Mouse (Mus musculus): ENCODE measurements at regions not wholly inside any gene's neighbourhood (a gene's known extent, or its start where the extent isn't known, plus 50 kb on each side); places are given as distances from the start of the nearest gene placed in this dataset.

DNA sequence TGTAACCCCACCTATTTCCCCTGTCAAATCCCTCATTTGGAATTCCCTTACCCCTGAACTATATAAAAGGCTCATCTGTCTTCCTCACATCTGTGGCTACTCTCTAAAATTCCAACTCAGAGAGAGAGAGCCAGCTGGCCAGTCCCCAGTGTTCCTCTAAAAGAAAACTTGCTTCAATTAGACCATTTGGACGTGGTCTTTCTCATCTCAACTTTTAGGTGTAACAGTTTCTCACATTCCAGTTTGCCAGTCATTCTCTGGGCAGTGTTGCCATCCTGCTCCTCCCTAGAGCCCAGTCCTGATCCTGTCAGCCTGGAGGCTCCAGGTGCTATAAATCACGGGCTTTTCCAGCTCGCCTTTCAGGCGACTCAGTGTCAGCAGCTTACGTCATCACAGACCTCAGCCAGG, 56.3 kb upstream of the Zfp366 start:
- no peak for TF ChIP-seq CTCF (IDR thresholded peaks at IDR 0.05; ENCODE audit: borderline replicate concordance, insufficient read depth, low read length)
- TF ChIP-seq POLR2A (IDR thresholded peaks at IDR 0.05; ENCODE audit: low read depth, low read length), result no peak

All from embryonic fibroblast, embryonic 13.5 days (primary cell).